Mouse (Mus musculus) frontal cortex, adult (tissue): ENCODE measurements around the gene Pcgf2.
A peak's percentile ranks its signal among the peaks of the same experiment; 100 is the strongest.
"Not testable (repeated sequence)": the region's sequence is repeated elsewhere in the genome, so short reads cannot be mapped to it uniquely, and the experiment has no call there.

Experiments used
- ATAC-seq: cut with Nextera tagmentation; 2 replicates; pipeline ENCODE4 v1.9.2; 2017; ENCODE audit warnings: mild to moderate bottlenecking, moderate library complexity, mixed read lengths; ENCODE audit not compliant: low TSS enrichment

Pcgf2 gene

GRCm38 (mm10) chr11:97700003-97700745, at the start of gene Pcgf2:
Gene Pcgf2 (minus strand): TSS chr11:97700497.
- ATAC-seq = peak; percentile 18; the same call in 1 of the 2 replicates

GRCm38 (mm10) chr11:97748496-97748895, 48.2 kb upstream of the Pcgf2 start:
- ATAC-seq = no peak

GRCm38 (mm10) chr11:97747773-97748172, 47.5 kb upstream of the Pcgf2 start:
- no peak for ATAC-seq

- no peak for ATAC-seq
These were observed 45.0 kb upstream of the Pcgf2 start for GRCm38 (mm10) chr11:97745331-97745721.

GRCm38 (mm10) chr11:97744718-97745330, 44.5 kb upstream of the Pcgf2 start:
- ATAC-seq = peak; percentile 87

GRCm38 (mm10) chr11:97744063-97744717, 43.9 kb upstream of the Pcgf2 start, which contains the start of gene Pip4k2b:
Gene Pip4k2b (minus strand): TSS chr11:97744704.
- ATAC-seq = peak; percentile 17; the same call in 1 of the 2 replicates

GRCm38 (mm10) chr11:97743423-97743822, 43.1 kb upstream of the Pcgf2 start:
- no peak for ATAC-seq

- no peak for ATAC-seq
These were observed 42.3 kb upstream of the Pcgf2 start for GRCm38 (mm10) chr11:97742591-97742990.

GRCm38 (mm10) chr11:97742157-97742556, 41.9 kb upstream of the Pcgf2 start:
- no peak for ATAC-seq

- ATAC-seq = no peak
These were observed 39.9 kb upstream of the Pcgf2 start for GRCm38 (mm10) chr11:97740190-97740589.

- ATAC-seq = no peak
These were observed 38.9 kb upstream of the Pcgf2 start for GRCm38 (mm10) chr11:97739155-97739554.

- no peak for ATAC-seq
These were observed 38.4 kb upstream of the Pcgf2 start for GRCm38 (mm10) chr11:97738703-97739102.

- ATAC-seq = no peak
These were observed 37.3 kb upstream of the Pcgf2 start for GRCm38 (mm10) chr11:97737600-97737999.

- ATAC-seq = no peak
These were observed 36.3 kb upstream of the Pcgf2 start for GRCm38 (mm10) chr11:97736645-97737044.

GRCm38 (mm10) chr11:97734810-97735209, 34.5 kb upstream of the Pcgf2 start:
- ATAC-seq = not testable (repeated sequence)

- no peak for ATAC-seq
These were observed 33.4 kb upstream of the Pcgf2 start for GRCm38 (mm10) chr11:97733689-97734088.

GRCm38 (mm10) chr11:97728730-97729129, 28.4 kb upstream of the Pcgf2 start:
- no peak for ATAC-seq

- ATAC-seq = no peak
These were observed 28.0 kb upstream of the Pcgf2 start for GRCm38 (mm10) chr11:97728311-97728710.

- ATAC-seq = no peak
These were observed 23.4 kb upstream of the Pcgf2 start for GRCm38 (mm10) chr11:97723709-97724108.

GRCm38 (mm10) chr11:97721338-97721737, 21.0 kb upstream of the Pcgf2 start:
- ATAC-seq = no peak

- no peak for ATAC-seq
These were observed 18.7 kb upstream of the Pcgf2 start for GRCm38 (mm10) chr11:97719041-97719440.

GRCm38 (mm10) chr11:97718281-97718860, 18.1 kb upstream of the Pcgf2 start:
- no peak for ATAC-seq
